Mouse (Mus musculus) brain, embryonic 18.5 days (tissue): ENCODE data around the gene Gabpb2.

ENCODE experiments used
- DNase-seq: peaks from one replicate; pipeline ENCODE4 v3.0.0-alpha.2; 2012; ENCODE audit warnings: low read depth, low spot score

Gabpb2 gene

GRCm38 (mm10) chr3:95217255-95218134 lies at the start of gene Gabpb2:
Gene Gabpb2 (minus strand): TSS chr3:95217916.
- peak; percentile 79 for DNase-seq

- no peak for DNase-seq
These were observed 48.3 kb upstream of the Gabpb2 start for GRCm38 (mm10) chr3:95266052-95266451.

GRCm38 (mm10) chr3:95264724-95265123 lies 47.0 kb upstream of the Gabpb2 start:
- no peak for DNase-seq

- DNase-seq: no peak
These were observed 45.5 kb upstream of the Gabpb2 start for GRCm38 (mm10) chr3:95263089-95263739.

GRCm38 (mm10) chr3:95261975-95262374 lies 44.3 kb upstream of the Gabpb2 start:
- DNase-seq: no peak

GRCm38 (mm10) chr3:95256931-95257330 lies 39.2 kb upstream of the Gabpb2 start:
- no peak for DNase-seq

- no peak for DNase-seq
These were observed 33.2 kb upstream of the Gabpb2 start, which contains the start of gene Bnipl for GRCm38 (mm10) chr3:95250783-95251424. Gene Bnipl (minus strand): TSS chr3:95251193.

GRCm38 (mm10) chr3:95250361-95250760 lies 32.6 kb upstream of the Gabpb2 start:
- DNase-seq: no peak

- DNase-seq: no peak
These were observed 30.1 kb upstream of the Gabpb2 start for GRCm38 (mm10) chr3:95247660-95248336.

- DNase-seq: no peak
These were observed 28.9 kb upstream of the Gabpb2 start for GRCm38 (mm10) chr3:95246465-95247231.

- DNase-seq: no peak
These were observed 25.4 kb upstream of the Gabpb2 start for GRCm38 (mm10) chr3:95243086-95243485.

- no peak for DNase-seq
These were observed 23.8 kb upstream of the Gabpb2 start, which contains the start of gene Gm128 for GRCm38 (mm10) chr3:95241498-95241897. Gene Gm128 (minus strand): TSS chr3:95241598.

- DNase-seq: no peak
These were observed 23.2 kb upstream of the Gabpb2 start for GRCm38 (mm10) chr3:95240900-95241299.

- no peak for DNase-seq
These were observed 22.3 kb upstream of the Gabpb2 start for GRCm38 (mm10) chr3:95239971-95240370.

- DNase-seq: no peak
These were observed 21.3 kb upstream of the Gabpb2 start for GRCm38 (mm10) chr3:95239022-95239421.

GRCm38 (mm10) chr3:95237541-95238099 lies 19.9 kb upstream of the Gabpb2 start:
- DNase-seq: no peak

GRCm38 (mm10) chr3:95235386-95236301 lies 17.9 kb upstream of the Gabpb2 start:
- no peak for DNase-seq

- no peak for DNase-seq
These were observed 15.7 kb upstream of the Gabpb2 start for GRCm38 (mm10) chr3:95233303-95233980.

GRCm38 (mm10) chr3:95232771-95233170 lies 15.1 kb upstream of the Gabpb2 start:
- no peak for DNase-seq
